Mouse (Mus musculus) stomach, embryonic 14.5 days (tissue): ENCODE measurements around the gene Pde4a. TPM values are rescaled to one million over a fixed set of nuclear protein-coding genes. Genes with fewer than 3 reads are reported as not detected.

Source experiments
- ATAC-seq: fragments of 200-750 bp; cut with Nextera tagmentation; 2 replicates; pipeline ENCODE4 v1.8.0; 2017; ENCODE audit warnings: low read depth, moderate TSS enrichment; ENCODE audit not compliant: insufficient number of reproducible peaks, insufficient read depth, low FRiP score
- H3K27ac ChIP-seq: fragments of 300-500 bp; sonication (generic); 2 replicates; pipeline ENCODE4 v1.5.1; 2014; ENCODE audit warnings: mild to moderate bottlenecking, low read length, moderate library complexity, mixed read lengths
- H3K27me3 ChIP-seq: fragments of 300-500 bp; sonication (generic); 2 replicates; pipeline ENCODE4 v1.6.1; 2014; ENCODE audit warnings: low read length, control low read depth, mixed read lengths; ENCODE audit not compliant: control insufficient read depth, insufficient read depth
- H3K36me3 ChIP-seq: fragments of 300-500 bp; sonication (generic); 2 replicates; pipeline ENCODE4 v1.6.1; 2014; ENCODE audit warnings: mild to moderate bottlenecking, control low read depth, low read length, moderate library complexity, mixed read lengths; ENCODE audit not compliant: control insufficient read depth, insufficient read depth
- H3K4me1 ChIP-seq: fragments of 300-500 bp; sonication (generic); 2 replicates; pipeline ENCODE4 v1.6.1; 2014; ENCODE audit warnings: low read length, control low read depth, mixed read lengths; ENCODE audit not compliant: control insufficient read depth, insufficient read depth
- H3K4me2 ChIP-seq: fragments of 300-500 bp; sonication (generic); replicated peaks from 2 replicates; pipeline ENCODE4 v1.6.1; 2014; ENCODE audit warnings: low read depth, low read length, control low read depth
- H3K4me3 ChIP-seq: fragments of 300-500 bp; sonication (generic); 2 replicates; pipeline ENCODE4 v1.5.1; 2014; ENCODE audit warnings: low read depth, low read length, control low read depth
- H3K9ac ChIP-seq: fragments of 300-500 bp; sonication (generic); replicated peaks from 2 replicates; pipeline ENCODE4 v1.6.1; 2014; ENCODE audit warnings: low read depth, mild to moderate bottlenecking, control low read depth, low read length, moderate library complexity, mixed read lengths
- H3K9me3 ChIP-seq: fragments of 300-500 bp; sonication (generic); 2 replicates; pipeline ENCODE4 v1.6.1; 2016; ENCODE audit warnings: low read depth, low read length, control low read depth; ENCODE audit not compliant: control insufficient read depth
- WGBS: fragments of 180-500 bp; shearing (Covaris S2); extraction: QIAGEN DNeasy Blood & Tissue Kit; methylation state at CpG from one replicate; pipeline ENCODE4 v1.1.7; 2014; 5-methylcytosine and 5-hydroxymethylcytosine counted together
- polyA plus RNA-seq: library from polyadenylated mRNA; unstranded; fragments of >200 nt; fragmentation: Nextera tagmentation; extraction: Ambion mirVana; gene quantifications from 2 replicates; pipeline ENCODE4 v1.2.1, GENCODE M21; 2014

Pde4a gene
- polyA plus RNA-seq, 1 experiment from 2014 or later, result 5.4 TPM

DNA sequence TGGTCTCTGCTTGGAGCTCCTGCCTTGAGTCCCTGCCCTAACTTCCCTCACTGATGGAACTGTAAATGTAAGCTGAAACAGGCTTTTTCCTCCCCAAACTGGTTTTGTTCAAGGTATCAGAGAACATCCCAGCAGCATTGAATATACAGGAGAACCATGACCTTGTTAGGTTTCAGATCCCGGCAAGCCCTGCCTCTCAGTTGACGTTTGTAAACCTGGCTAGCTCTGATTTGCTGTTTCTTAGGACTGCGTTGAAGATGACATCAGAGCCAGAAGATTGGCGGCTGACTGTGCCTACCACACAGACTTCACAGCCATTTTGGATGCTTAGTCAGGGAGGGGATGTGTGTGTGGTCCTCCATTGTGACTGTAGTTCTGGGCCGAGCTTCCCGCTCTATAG lies 58.4 kb downstream of the Pde4a start:
- H3K9me3 ChIP-seq, result no peaks in the 10 kb centered on the region
- 93% methylated on average over 6 of the region's 6 CpGs for WGBS
- no peak for ATAC-seq

DNA sequence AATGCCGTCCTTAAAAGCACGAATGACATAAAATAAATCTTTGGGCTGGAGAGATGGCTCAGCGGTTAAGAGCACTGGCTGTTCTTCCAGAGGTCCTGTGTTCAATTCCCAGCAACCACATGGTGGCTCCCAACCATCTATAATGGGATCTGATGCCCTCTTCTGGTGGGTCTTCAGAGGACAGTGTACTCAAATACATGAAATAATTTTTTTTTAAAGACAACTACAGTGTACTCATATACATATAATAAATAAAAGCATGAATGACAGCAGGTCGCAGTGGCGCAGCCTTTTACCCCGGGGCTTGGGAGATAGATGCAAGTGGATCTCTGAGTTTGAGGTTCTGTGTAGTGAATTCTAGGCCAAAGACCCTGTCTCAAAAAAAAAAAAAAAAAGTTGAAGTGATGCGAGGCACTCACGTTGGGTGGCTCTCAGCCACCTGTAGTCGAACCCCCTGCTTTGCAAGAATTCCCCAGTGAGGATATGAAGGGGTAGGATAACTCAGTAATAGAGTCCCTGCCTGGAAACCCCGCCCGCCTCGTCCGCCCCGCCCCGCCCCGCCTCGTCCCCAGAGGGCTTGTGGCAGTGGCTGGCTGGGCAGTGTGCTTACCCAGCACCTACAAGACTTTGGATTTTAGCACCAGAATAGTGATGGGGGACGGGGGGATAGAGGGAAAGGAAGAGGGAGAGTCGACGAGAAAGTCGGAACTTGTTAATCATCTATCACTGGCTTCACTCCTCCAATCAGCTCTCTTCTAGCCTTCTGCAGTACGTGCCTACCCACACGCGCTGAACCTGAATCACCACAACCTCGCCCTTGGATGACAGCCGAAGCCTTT lies 59.3 kb downstream of the Pde4a start:
- H3K4me3 ChIP-seq, result peak overlapping the region; percentile 19
- no peaks in the 10 kb centered on the region for H3K27me3 ChIP-seq
- WGBS, result 18% methylated on average over 26 of the region's 26 CpGs
- H3K36me3 ChIP-seq, result 0 out of 2 replicates have a peak, but pooled peaks cover 3% of the 10 kb centered on the region
- ATAC-seq, result 0 out of 2 replicates have a peak, but pooled peaks have one; percentile 40
- H3K9me3 ChIP-seq, result no peaks in the 10 kb centered on the region
- peak overlapping the region; percentile 48 for H3K27ac ChIP-seq
- peaks cover 10% of the 10 kb centered on the region; the same call in 1 of the 2 replicates for H3K4me1 ChIP-seq
- H3K4me2 ChIP-seq, result peak overlapping the region; percentile 43
- no peak overlapping the region for H3K9ac ChIP-seq

More for the DNA sequence above, 58.4 kb downstream of the Pde4a start:
- H3K36me3 ChIP-seq, result no peaks in the 10 kb centered on the region
- H3K4me1 ChIP-seq, result peaks cover 10% of the 10 kb centered on the region; the same call in 1 of the 2 replicates
- no peak overlapping the region for H3K4me2 ChIP-seq
- no peak overlapping the region for H3K27ac ChIP-seq
- no peak overlapping the region for H3K9ac ChIP-seq
- H3K4me3 ChIP-seq, result no peak overlapping the region
- no peaks in the 10 kb centered on the region for H3K27me3 ChIP-seq

DNA sequence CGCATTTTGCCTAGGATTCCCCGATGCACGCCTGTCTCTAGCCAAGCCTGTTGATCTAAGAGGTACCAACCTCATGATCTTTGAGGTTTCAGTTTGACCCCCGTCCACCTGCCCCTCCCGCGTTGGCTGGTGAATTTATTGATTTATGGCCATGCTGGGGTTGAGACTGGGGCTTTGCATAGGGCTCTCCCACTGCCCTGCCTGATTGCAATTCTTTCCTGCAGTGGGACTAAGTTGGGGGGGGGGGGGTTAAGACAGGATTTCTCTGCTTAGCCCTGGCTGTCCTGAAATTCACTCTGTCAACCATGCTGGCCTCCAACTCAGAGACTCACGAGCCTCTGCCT lies 59.9 kb downstream of the Pde4a start:
- Histone ChIP-seq H3K4me2 (peak overlapping the region; percentile 43), H3K27me3 (no peaks in the 10 kb centered on the region), H3K9me3 (no peaks in the 10 kb centered on the region), H3K36me3 (peaks cover 7% of the 10 kb centered on the region; the same call in 1 of the 2 replicates), H3K9ac (no peak overlapping the region), H3K27ac (peak overlapping the region; percentile 48), H3K4me3 (peak overlapping the region; percentile 19), H3K4me1 (peaks cover 10% of the 10 kb centered on the region; the same call in 1 of the 2 replicates)
- no peak for ATAC-seq
- WGBS, result 5% methylated on average over 7 of the region's 7 CpGs

DNA sequence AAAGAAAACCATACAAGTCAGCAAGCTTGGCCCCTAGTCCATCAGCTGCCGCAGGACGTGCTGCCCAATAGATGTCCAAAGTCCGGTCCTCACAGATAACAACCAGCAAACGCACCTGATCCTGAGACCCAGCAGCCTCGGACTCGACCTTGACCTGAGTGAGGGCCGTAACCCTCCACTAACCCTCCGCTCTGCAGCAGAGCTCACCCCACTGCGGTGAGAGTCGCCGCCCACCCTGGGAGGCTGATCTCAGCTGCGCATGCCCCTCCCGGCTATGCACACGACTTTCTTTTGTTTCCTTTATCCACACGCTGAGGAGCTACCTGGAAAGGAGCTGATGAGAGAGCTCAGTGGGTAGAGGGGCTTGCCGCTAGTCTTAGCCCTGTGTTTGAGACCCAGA lies 61.8 kb downstream of the Pde4a start:
- H3K4me1 ChIP-seq, result peaks cover 11% of the 10 kb centered on the region; the same call in 1 of the 2 replicates
- H3K4me2 ChIP-seq, result peak overlapping the region; percentile 42
- no peaks in the 10 kb centered on the region for H3K9me3 ChIP-seq
- 14% methylated on average over 16 of the region's 16 CpGs for WGBS
- peaks cover 19% of the 10 kb centered on the region; the same call in 1 of the 2 replicates for H3K36me3 ChIP-seq
- H3K27ac ChIP-seq, result no peak overlapping the region
- peak; percentile 70 for ATAC-seq
- peak overlapping the region; percentile 7; the same call in 1 of the 2 replicates for H3K9ac ChIP-seq
- H3K4me3 ChIP-seq, result peak overlapping the region; percentile 15; the same call in 1 of the 2 replicates
- H3K27me3 ChIP-seq, result no peaks in the 10 kb centered on the region

DNA sequence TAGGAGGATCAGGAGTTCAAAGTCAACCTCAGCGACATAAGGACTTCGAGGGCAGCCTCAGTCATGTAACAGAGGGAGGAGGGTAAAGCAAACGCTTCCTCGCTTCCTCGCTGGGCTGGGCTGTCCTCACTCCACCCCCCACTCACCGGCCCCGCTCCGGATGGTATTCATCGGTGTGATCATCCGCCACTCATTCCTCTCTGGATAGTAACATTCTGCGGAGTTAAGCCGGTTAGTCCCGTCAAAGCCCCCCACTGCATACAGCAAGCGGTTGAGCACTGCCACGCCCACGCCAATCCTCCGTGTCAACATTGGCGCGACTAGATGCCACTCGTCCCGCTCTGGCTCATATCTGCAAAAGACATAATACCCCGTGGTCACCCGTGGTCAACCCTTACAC lies 66.0 kb downstream of the Pde4a start:
- Histone ChIP-seq H3K27me3 (no peaks in the 10 kb centered on the region), H3K4me2 (no peak overlapping the region), H3K4me3 (no peak overlapping the region), H3K9ac (no peak overlapping the region), H3K27ac (no peak overlapping the region), H3K4me1 (peaks cover 13% of the 10 kb centered on the region; the same call in 1 of the 2 replicates), H3K9me3 (no peaks in the 10 kb centered on the region), H3K36me3 (peaks cover 36% of the 10 kb centered on the region; the same call in 1 of the 2 replicates)
- 47% methylated on average over 23 of the region's 23 CpGs for WGBS
- no peak for ATAC-seq

DNA sequence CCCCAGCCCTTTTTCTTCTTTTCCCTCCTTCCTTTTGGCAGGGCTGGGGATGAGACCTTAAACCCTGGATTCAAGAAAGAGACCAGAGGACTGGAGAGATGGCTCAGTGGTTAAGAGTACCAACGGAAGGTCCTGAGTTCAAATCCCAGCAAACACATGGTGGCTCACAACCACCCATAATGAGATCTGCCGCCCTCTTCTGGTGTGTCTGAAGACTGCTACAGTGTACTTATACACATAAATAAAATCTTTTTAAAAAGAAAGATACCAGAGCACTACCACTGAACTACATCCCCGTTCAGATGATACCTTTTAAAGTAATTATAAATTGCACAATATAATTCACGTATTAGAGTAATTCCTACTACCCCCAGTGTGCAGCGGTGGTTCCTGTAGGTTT lies 67.4 kb downstream of the Pde4a start:
- H3K4me2 ChIP-seq, result no peak overlapping the region
- no peak overlapping the region for H3K9ac ChIP-seq
- peaks cover 36% of the 10 kb centered on the region; the same call in 1 of the 2 replicates for H3K36me3 ChIP-seq
- ATAC-seq, result no peak
- no peak overlapping the region for H3K4me3 ChIP-seq
- no peak overlapping the region for H3K27ac ChIP-seq
- no peaks in the 10 kb centered on the region for H3K9me3 ChIP-seq
- peaks cover 19% of the 10 kb centered on the region for H3K4me1 ChIP-seq
- no peaks in the 10 kb centered on the region for H3K27me3 ChIP-seq
- 91% methylated on average over 5 of the region's 5 CpGs for WGBS

DNA sequence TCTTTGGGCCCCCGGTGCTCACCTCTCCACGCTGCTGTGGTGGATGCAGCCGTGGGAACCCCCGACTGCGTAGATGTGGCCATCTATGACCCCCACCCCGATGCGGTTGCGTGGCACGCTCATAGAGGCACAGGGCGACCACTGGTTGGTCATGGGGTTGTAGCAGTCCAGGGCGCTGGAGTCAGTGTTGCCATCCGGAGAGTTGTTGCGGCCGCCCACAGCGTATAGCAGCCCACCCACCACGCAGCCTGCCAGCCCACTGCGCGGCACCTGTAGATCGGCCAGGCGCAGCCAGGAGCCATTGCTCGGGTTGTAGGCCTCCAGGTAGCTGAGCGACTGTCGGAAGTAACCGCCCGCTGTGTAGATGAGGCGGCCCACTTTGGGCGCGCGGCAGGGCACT lies 67.9 kb downstream of the Pde4a start:
- Histone ChIP-seq H3K4me2 (no peak overlapping the region), H3K4me3 (no peak overlapping the region), H3K27me3 (no peaks in the 10 kb centered on the region), H3K4me1 (peaks cover 17% of the 10 kb centered on the region), H3K36me3 (peaks cover 36% of the 10 kb centered on the region; the same call in 1 of the 2 replicates), H3K27ac (no peak overlapping the region), H3K9ac (no peak overlapping the region), H3K9me3 (no peaks in the 10 kb centered on the region)
- WGBS, result 93% methylated on average over 29 of the region's 29 CpGs
- ATAC-seq, result no peak

DNA sequence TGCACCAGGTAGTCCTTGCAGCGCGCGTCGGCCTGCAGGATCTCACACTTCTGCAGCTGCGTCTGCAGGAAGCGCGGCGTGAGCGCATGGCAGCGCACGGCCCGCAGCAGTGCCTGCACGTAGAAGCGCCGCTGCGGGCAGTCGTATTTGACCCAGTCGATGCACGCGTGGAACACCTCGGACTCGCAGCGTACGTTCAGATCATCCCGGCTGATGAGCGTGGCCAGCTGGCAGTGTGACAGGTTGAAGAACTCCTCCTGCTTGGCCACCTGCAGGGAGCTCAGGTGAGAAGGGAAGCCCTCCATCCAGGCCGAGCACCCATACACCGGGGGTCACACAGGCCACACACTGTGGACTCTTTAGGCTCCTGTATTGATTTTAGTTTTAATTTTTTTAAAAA lies 68.3 kb downstream of the Pde4a start:
- WGBS, result 85% methylated on average over 28 of the region's 28 CpGs

More for the DNA sequence above, 68.3 kb downstream of the Pde4a start:
- Histone ChIP-seq H3K4me3 (no peak overlapping the region), H3K36me3 (peaks cover 36% of the 10 kb centered on the region; the same call in 1 of the 2 replicates), H3K4me1 (peaks cover 17% of the 10 kb centered on the region), H3K27ac (no peak overlapping the region), H3K27me3 (no peaks in the 10 kb centered on the region), H3K9ac (no peak overlapping the region), H3K9me3 (no peaks in the 10 kb centered on the region), H3K4me2 (no peak overlapping the region)
- no peak for ATAC-seq
